Mouse (Mus musculus): ENCODE results near the gene Rnf135. TPM values are rescaled to one million over a fixed set of nuclear protein-coding genes. Genes with fewer than 3 reads are reported as not detected.

The Rnf135 gene
- total RNA-seq, 2 experiments from 2014 or later: 3.5 to 4.1 TPM

DNA sequence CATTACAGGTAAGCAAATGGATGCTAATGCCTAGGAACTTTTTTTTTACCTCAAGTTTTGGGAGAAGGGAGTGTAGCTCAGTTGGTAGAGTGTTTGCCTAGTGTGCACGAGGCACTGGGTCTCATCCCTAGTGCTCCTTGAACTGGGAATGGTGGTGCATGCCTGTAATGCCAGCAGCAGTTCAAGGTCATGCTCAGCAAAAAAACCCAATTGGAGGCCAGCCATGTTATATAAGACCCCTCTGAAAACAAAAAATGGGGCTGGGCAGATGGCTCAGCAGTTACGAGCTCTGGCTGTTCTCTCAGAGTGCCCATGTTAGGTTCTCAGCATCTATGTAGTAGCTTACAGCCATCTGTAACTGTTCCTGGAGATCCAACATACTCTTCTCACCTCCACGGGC lies 64.9 kb downstream of the Rnf135 start:
- intact Hi-C loops (cut with DNase I): loop anchor here (10.0 kb wide), 1 partner anchor 224 kb away; no protein-coding TSS in a partner anchor
- no peak for DNase-seq (ENCODE audit: extremely low spot score in 1 of 2, low spot score in 2 of 2)

Other genes with a start within 250 kb of the Rnf135 start
- gene Utp6, start 221.5 kb upstream of the Rnf135 start, total RNA-seq (2021): 10 to 100 TPM; 26.6 to 27.9 TPM
- 10 to 100 TPM; 28.6 to 31.7 TPM for gene Suz12, start 190.7 kb upstream of the Rnf135 start, total RNA-seq (2021)
- 10 to 100 TPM; 12.2 to 13.1 TPM for gene Crlf3, start 102.9 kb upstream of the Rnf135 start, total RNA-seq (2021)
- 1 to 10 TPM; 4.2 to 4.6 TPM for gene Atad5, start 94.5 kb upstream of the Rnf135 start, total RNA-seq (2021)
- 10 to 100 TPM in 1 of 2 experiments, 1 to 10 TPM in 1; 9.6 to 11.5 TPM for gene Tefm, start 41.7 kb upstream of the Rnf135 start, total RNA-seq (2021)
- gene Adap2, start 29.7 kb upstream of the Rnf135 start, total RNA-seq (2021): 1 to 10 TPM; 8.3 to 8.5 TPM
- gene Rhot1, start 25.2 kb downstream of the Rnf135 start, total RNA-seq (2021): 10 to 100 TPM; 67.5 to 69.6 TPM
- 10 to 100 TPM; 19.4 to 22.5 TPM for gene Rhbdl3, start 117.1 kb downstream of the Rnf135 start, total RNA-seq (2021)
- 10 to 100 TPM; 47.9 to 52.3 TPM for gene 5730455P16Rik, start 194.2 kb downstream of the Rnf135 start, total RNA-seq (2021)
- 100 to 1,000 TPM; 146 to 149 TPM for gene Zfp207, start 199.4 kb downstream of the Rnf135 start, total RNA-seq (2021)
- 100 to 1,000 TPM; 101 to 118 TPM for gene Psmd11, start 244.8 kb downstream of the Rnf135 start, total RNA-seq (2021)

Data from left cerebral cortex, postnatal 10 days (tissue).